Mouse (Mus musculus) CH12.LX (cell line): ENCODE measurements around the gene Pde4d. TPM values are rescaled to one million over a fixed set of nuclear protein-coding genes. Genes with fewer than 3 reads are reported as not detected.

Experiments
- DNase-seq: peaks from one replicate; pipeline ENCODE4 v3.0.0-alpha.2; 2013; ENCODE audit errors: extremely low read depth
- H3K27ac ChIP-seq: 2 replicates; pipeline ENCODE4 v1.5.1; 2012; ENCODE audit warnings: low read depth, mild to moderate bottlenecking, control low read depth, moderate library complexity; ENCODE audit not compliant: insufficient read depth
- H3K27me3 ChIP-seq: replicated peaks from 2 replicates; pipeline ENCODE3; 2012; ENCODE audit warnings: inconsistent platforms
- H3K36me3 ChIP-seq, 2 experiments: replicated peaks in 1 of 2; 2 replicates each; pipeline versions ENCODE3 to v1.6.1; 2012; ENCODE audit warnings: inconsistent platforms in 1 of 2, low read length in 1 of 2, mild to moderate bottlenecking in 1 of 2, mixed read lengths in 1 of 2, moderate library complexity in 1 of 2; ENCODE audit not compliant: control insufficient read depth in 1 of 2, insufficient read depth in 1 of 2
- H3K4me1 ChIP-seq, 2 experiments: 2 replicates each; pipeline ENCODE4 v1.6.1; 2012; ENCODE audit warnings: inconsistent platforms in 1 of 2, moderate library complexity in 1 of 2; ENCODE audit not compliant: insufficient read depth in 2 of 2, control insufficient read depth in 1 of 2
- H3K4me2 ChIP-seq: 2 replicates; pipeline ENCODE4 v1.6.1; 2012; ENCODE audit warnings: low read depth, mild to moderate bottlenecking, control low read depth; ENCODE audit not compliant: poor library complexity, insufficient read depth, severe bottlenecking
- H3K4me3 ChIP-seq, 3 experiments: fragments of 150-350 bp in 1 of 3; sonication (generic) in 1 of 3; replicated peaks in 1 of 3; 2 replicates each; pipeline versions ENCODE3 to v1.5.1; 2011 to 2012; ENCODE audit warnings: low read depth in 2 of 3, low read length in 2 of 3, mild to moderate bottlenecking in 2 of 3, moderate library complexity in 2 of 3, control low read depth in 1 of 3, improper control_type of control experiment in 1 of 3, inconsistent platforms in 1 of 3, mixed read lengths in 1 of 3; ENCODE audit not compliant: poor library complexity in 1 of 3
- H3K79me2 ChIP-seq: replicated peaks from 2 replicates; pipeline ENCODE4 v1.6.1; 2012; ENCODE audit warnings: mild to moderate bottlenecking, moderate library complexity; ENCODE audit not compliant: control insufficient read depth, poor library complexity, insufficient read depth, severe bottlenecking; ENCODE audit errors: extremely low read depth
- H3K9ac ChIP-seq: 2 replicates; pipeline ENCODE4 v1.6.1; 2012; ENCODE audit warnings: low read depth, mild to moderate bottlenecking, control low read depth, moderate library complexity; ENCODE audit not compliant: insufficient read depth
- H3K9me3 ChIP-seq: replicated peaks from 2 replicates; pipeline ENCODE3; 2012; ENCODE audit warnings: low read length, inconsistent platforms, mixed read lengths
- CHD2 ChIP-seq: IDR thresholded peaks from 2 replicates; pipeline ENCODE4 v1.6.1; 2011; ENCODE audit warnings: low read length, improper control_type of control experiment
- CTCF ChIP-seq, 2 experiments: IDR thresholded peaks in 1 of 2; conservative IDR thresholded peaks in 1 of 2; 2 replicates each; pipeline ENCODE4 v1.5.1; 2011 to 2012; ENCODE audit warnings: low read depth in 2 of 2, low read length in 2 of 2, improper control_type of control experiment in 1 of 2, inconsistent platforms in 1 of 2, mild to moderate bottlenecking in 1 of 2, moderate library complexity in 1 of 2
- ELF1 ChIP-seq: IDR thresholded peaks from 2 replicates; pipeline ENCODE4 v1.6.1; 2014; ENCODE audit warnings: low read depth, mild to moderate bottlenecking, inconsistent platforms, low read length, improper control_type of control experiment
- EP300 ChIP-seq: IDR thresholded peaks from 2 replicates; pipeline ENCODE4 v1.6.1; 2011; ENCODE audit warnings: low read length, improper control_type of control experiment
- ETS1 ChIP-seq: conservative IDR thresholded peaks from 2 replicates; pipeline ENCODE4 v1.6.1; 2012; ENCODE audit warnings: low read depth, mild to moderate bottlenecking, inconsistent platforms, low read length, improper control_type of control experiment, moderate library complexity
- JUN ChIP-seq: IDR thresholded peaks from 2 replicates; pipeline ENCODE4 v1.6.1; 2011; ENCODE audit warnings: low read depth, mild to moderate bottlenecking, low read length, improper control_type of control experiment, moderate library complexity; ENCODE audit not compliant: insufficient read depth
- JUND ChIP-seq: conservative IDR thresholded peaks from 2 replicates; pipeline ENCODE4 v1.6.1; 2011; ENCODE audit warnings: low read depth, low read length, improper control_type of control experiment
- MAX ChIP-seq: IDR thresholded peaks from 2 replicates; pipeline ENCODE4 v1.6.1; 2011; ENCODE audit warnings: low read length, improper control_type of control experiment
- MAZ ChIP-seq: IDR thresholded peaks from 2 replicates; pipeline ENCODE4 v1.6.1; 2012; ENCODE audit warnings: low read depth, mild to moderate bottlenecking, inconsistent platforms, low read length, improper control_type of control experiment, moderate library complexity
- MEF2A ChIP-seq: IDR thresholded peaks from 2 replicates; pipeline ENCODE4 v1.6.1; 2014; ENCODE audit warnings: low read depth, mild to moderate bottlenecking, inconsistent platforms, low read length, improper control_type of control experiment, borderline replicate concordance
- MXI1 ChIP-seq: IDR thresholded peaks from 2 replicates; pipeline ENCODE4 v1.6.1; 2011; ENCODE audit warnings: mild to moderate bottlenecking, low read depth, low read length, improper control_type of control experiment
- MYC ChIP-seq: IDR thresholded peaks from 2 replicates; pipeline ENCODE4 v1.6.1; 2011; ENCODE audit warnings: low read depth, mild to moderate bottlenecking, improper control_type of control experiment, low read length
- NELFE ChIP-seq: IDR thresholded peaks from 2 replicates; pipeline ENCODE4 v1.6.1; 2011; ENCODE audit warnings: low read depth, low read length, improper control_type of control experiment
- PAX5 ChIP-seq: IDR thresholded peaks from 2 replicates; pipeline ENCODE4 v1.6.1; 2012; ENCODE audit warnings: low read length, inconsistent platforms, mixed read lengths
- RAD21 ChIP-seq: IDR thresholded peaks from 2 replicates; pipeline ENCODE4 v1.6.1; 2011; ENCODE audit warnings: low read depth, mild to moderate bottlenecking, low read length, improper control_type of control experiment, moderate library complexity
- SMC3 ChIP-seq: IDR thresholded peaks from 2 replicates; pipeline ENCODE4 v1.6.1; 2011; ENCODE audit warnings: low read depth, low read length, improper control_type of control experiment
- TBP ChIP-seq: conservative IDR thresholded peaks from 2 replicates; pipeline ENCODE4 v1.6.1; 2011; ENCODE audit warnings: low read depth, low read length, improper control_type of control experiment
- TCF12 ChIP-seq: IDR thresholded peaks from 2 replicates; pipeline ENCODE4 v1.6.1; 2014; ENCODE audit warnings: low read depth, mild to moderate bottlenecking, inconsistent platforms, low read length, improper control_type of control experiment
- UBTF ChIP-seq: IDR thresholded peaks from 2 replicates; pipeline ENCODE4 v1.6.1; 2012; ENCODE audit warnings: low read depth, mild to moderate bottlenecking, inconsistent platforms, low read length, improper control_type of control experiment, moderate library complexity
- USF1 ChIP-seq: IDR thresholded peaks from 2 replicates; pipeline ENCODE4 v1.6.1; 2014; ENCODE audit warnings: low read depth, mild to moderate bottlenecking, inconsistent platforms, low read length, improper control_type of control experiment
- USF2 ChIP-seq: conservative IDR thresholded peaks from 2 replicates; pipeline ENCODE4 v1.6.1; 2011; ENCODE audit warnings: low read depth, low read length, improper control_type of control experiment
- ZC3H11A ChIP-seq: IDR thresholded peaks from 2 replicates; pipeline ENCODE4 v1.6.1; 2012; ENCODE audit warnings: low read depth, mild to moderate bottlenecking, inconsistent platforms, low read length, improper control_type of control experiment
- ZKSCAN1 ChIP-seq: IDR thresholded peaks from 2 replicates; pipeline ENCODE4 v1.6.1; 2012; ENCODE audit warnings: low read depth, inconsistent platforms, low read length, improper control_type of control experiment, borderline replicate concordance
- ZNF384 ChIP-seq: IDR thresholded peaks from 2 replicates; pipeline ENCODE4 v1.6.1; 2012; ENCODE audit warnings: low read depth, low read length, improper control_type of control experiment, inconsistent platforms
- dilution Hi-C: fragments of 300-500 bp; cut with MboI; formaldehyde crosslinking; loops from 2 replicates; pipeline ENCODE4 v1.14.3; 2020; ENCODE audit warnings: low sequenced_read_pairs; ENCODE audit not compliant: extremely low pct_unique_long_range_greater_than_20kb, extremely low pct_ligation_motif_present
- in situ Hi-C: fragments of 300-500 bp; cut with MboI; formaldehyde crosslinking; loops from 3 replicates; pipeline ENCODE4 v1.14.3; 2019; ENCODE audit warnings: low sequenced_read_pairs, low pct_ligation_motif_present, low pct_unique_long_range_greater_than_20kb, mixed read lengths
- polyA plus RNA-seq: library from polyadenylated mRNA; unstranded; fragments of >175 nt; gene quantifications from 2 replicates; pipeline ENCODE4 v1.2.1, GENCODE M21; 2012; ENCODE audit warnings: low read depth; ENCODE audit not compliant: insufficient read length
- total RNA-seq, 2 experiments: library from RNA; depleted of rRNA; stranded (reverse); fragments of 300-350 nt in 1 of 2; fragments of >200 nt in 1 of 2; gene quantifications; 2 replicates each; pipeline ENCODE4 v1.2.3; 2012 to 2014

Gene Pde4d
- total and polyA plus RNA-seq, 3 experiments: not detected

DNA sequence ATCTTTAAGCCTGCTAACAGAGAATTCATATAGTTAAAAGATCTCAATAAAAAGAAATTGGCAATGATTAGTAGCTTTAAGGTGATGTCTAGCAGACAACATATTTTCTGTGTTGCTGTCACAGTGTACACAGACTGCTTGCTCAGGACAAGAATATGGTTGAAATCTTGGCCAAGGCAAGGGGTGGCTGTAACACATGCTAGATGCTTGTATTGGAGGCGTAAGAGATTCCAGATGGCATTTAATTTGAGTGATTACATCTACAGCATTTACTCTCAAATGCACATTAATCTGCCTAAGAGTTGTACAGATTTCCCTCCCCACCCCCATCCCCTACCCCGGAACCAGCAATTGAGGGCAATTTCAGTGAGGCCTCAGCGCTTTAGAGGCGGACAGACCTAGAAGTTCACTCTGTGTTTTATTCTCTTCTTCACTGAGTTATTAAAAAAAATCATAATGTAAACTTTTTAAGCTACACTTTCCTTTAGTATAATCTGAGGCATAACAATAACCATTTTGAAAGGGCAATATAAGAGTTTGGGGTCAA lies 1456.7 kb downstream of the Pde4d start:
- no peak overlapping the region for H3K9ac ChIP-seq
- H3K4me2 ChIP-seq: no peak overlapping the region
- in situ Hi-C loops (no loop called here), dilution Hi-C loops (no loop called here)
- H3K9me3 ChIP-seq: peaks cover 47% of the 10 kb centered on the region
- TF ChIP-seq CTCF (conservative IDR thresholded peaks at IDR 0.05 in 1 of 2, IDR thresholded peaks at IDR 0.05 in 1 of 2; ENCODE audit: low read depth in 2 of 2, low read length in 2 of 2) (no peak), TCF12 (no peak), PAX5 (no peak), ZNF384 (no peak), SMC3 (no peak), JUND (no peak), RAD21 (no peak), MXI1 (no peak), MYC (no peak), ETS1 (no peak), CHD2 (no peak)
- no peaks in the 10 kb centered on the region for H3K79me2 ChIP-seq
- no peaks in the 10 kb centered on the region for H3K4me1 ChIP-seq
- no peak overlapping the region for H3K27ac ChIP-seq
- H3K4me3 ChIP-seq: no peak overlapping the region
- DNase-seq: no peak
- H3K36me3 ChIP-seq: no peaks in the 10 kb centered on the region
- H3K27me3 ChIP-seq: no peaks in the 10 kb centered on the region

DNA sequence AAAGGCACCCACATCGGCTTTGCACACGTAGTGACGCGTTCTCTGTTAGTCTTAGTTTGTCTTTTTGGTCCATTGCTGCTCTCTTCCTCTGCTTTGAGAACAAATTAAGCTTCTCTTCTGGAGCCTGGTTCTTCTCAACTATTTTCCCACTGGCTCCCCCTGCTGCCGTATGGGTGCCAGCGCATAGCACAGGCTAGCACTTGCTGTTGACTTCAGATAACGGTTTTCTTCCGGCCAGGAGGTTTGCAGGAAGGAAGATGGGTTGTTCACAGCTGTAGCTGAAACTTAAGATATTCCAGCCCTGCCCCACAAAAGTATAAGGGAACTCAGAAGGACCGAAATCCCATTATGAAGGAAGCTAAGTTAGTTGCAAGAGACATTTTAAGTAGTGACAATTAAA lies 1457.9 kb downstream of the Pde4d start:
- DNase-seq: peak; percentile 26
- Histone ChIP-seq H3K4me3 (no peak overlapping the region), H3K4me1 (no peaks in the 10 kb centered on the region), H3K27me3 (no peaks in the 10 kb centered on the region), H3K9me3 (peaks cover 48% of the 10 kb centered on the region), H3K4me2 (no peak overlapping the region), H3K79me2 (no peaks in the 10 kb centered on the region), H3K36me3 (no peaks in the 10 kb centered on the region), H3K27ac (no peak overlapping the region), H3K9ac (no peak overlapping the region)
- TF ChIP-seq MAZ (no peak), USF1 (no peak), UBTF (no peak), ETS1 (no peak), CHD2 (no peak), CTCF (conservative IDR thresholded peaks at IDR 0.05 in 1 of 2, IDR thresholded peaks at IDR 0.05 in 1 of 2; ENCODE audit: low read depth in 2 of 2, low read length in 2 of 2) (no peak), TBP (no peak), ZC3H11A (no peak), ZKSCAN1 (no peak), JUND (no peak), NELFE (no peak), MEF2A (no peak), JUN (no peak), USF2 (no peak), ELF1 (no peak), EP300 (no peak), MAX (no peak)
- dilution Hi-C loops (no loop called here), in situ Hi-C loops (no loop called here)
